Mouse (Mus musculus) right cerebral cortex, postnatal 36 days (tissue): ENCODE measurements around the gene Gm5039.
A peak's percentile ranks its signal among the peaks of the same experiment; 100 is the strongest.
"Not testable (repeated sequence)": the region's sequence is repeated elsewhere in the genome, so short reads cannot be mapped to it uniquely, and the experiment has no call there.

ENCODE experiments used
- DNase-seq, 2 experiments: peaks; one replicate each; pipeline ENCODE4 v3.0.0; 2022; ENCODE audit warnings: low spot score in 2 of 2, mixed read lengths in 1 of 2

Gm5039 gene

GRCm38 (mm10) chr12:88323926-88324325 is at the start of gene Gm5039:
TSS of gene Gm5039 (minus strand) at chr12:88324026.
- DNase-seq = not testable (repeated sequence)

GRCm38 (mm10) chr12:88372018-88372417 is 48.2 kb upstream of the Gm5039 start:
- no peak for DNase-seq

GRCm38 (mm10) chr12:88370321-88370720 is 46.5 kb upstream of the Gm5039 start:
- not testable (repeated sequence) for DNase-seq

GRCm38 (mm10) chr12:88369690-88370089 is 45.9 kb upstream of the Gm5039 start:
- DNase-seq = not testable (repeated sequence)

GRCm38 (mm10) chr12:88368618-88369017 is 44.8 kb upstream of the Gm5039 start:
- DNase-seq = no peak

- no peak for DNase-seq
Measured at GRCm38 (mm10) chr12:88367673-88368072, 43.8 kb upstream of the Gm5039 start.

- no peak for DNase-seq
Measured at GRCm38 (mm10) chr12:88361120-88361445, 37.3 kb upstream of the Gm5039 start.

- peak; percentile 94 to 96 for DNase-seq
Measured at GRCm38 (mm10) chr12:88360441-88361119, 36.8 kb upstream of the Gm5039 start, which contains the start of gene Adck1. TSS of gene Adck1 (plus strand) at chr12:88360554.

GRCm38 (mm10) chr12:88354182-88354702 is 30.4 kb upstream of the Gm5039 start:
- no peak for DNase-seq

- DNase-seq = not testable (repeated sequence)
Measured at GRCm38 (mm10) chr12:88341286-88341685, 17.5 kb upstream of the Gm5039 start.

GRCm38 (mm10) chr12:88336662-88337413 is 13.0 kb upstream of the Gm5039 start:
- DNase-seq = not testable (repeated sequence)

- no peak for DNase-seq
Measured at GRCm38 (mm10) chr12:88314556-88314955, 9.3 kb downstream of the Gm5039 start.

GRCm38 (mm10) chr12:88297171-88297570 is 26.7 kb downstream of the Gm5039 start:
- DNase-seq = not testable (repeated sequence)

GRCm38 (mm10) chr12:88293082-88293481 is 30.7 kb downstream of the Gm5039 start:
- not testable (repeated sequence) for DNase-seq

- not testable (repeated sequence) for DNase-seq
Measured at GRCm38 (mm10) chr12:88285224-88285623, 38.6 kb downstream of the Gm5039 start.

- not testable (repeated sequence) for DNase-seq
Measured at GRCm38 (mm10) chr12:88274400-88274799, 49.4 kb downstream of the Gm5039 start, which contains the start of gene Gm5662. TSS of gene Gm5662 (minus strand) at chr12:88274500.
